Mouse (Mus musculus) testis, adult 2 months (tissue): ENCODE data around the gene Hoxb5. TPM values are rescaled to one million over a fixed set of nuclear protein-coding genes. Genes with fewer than 3 reads are reported as not detected.

Experiments used
- H3K27ac ChIP-seq: fragments of 200-500 bp; 2 replicates; pipeline ENCODE4 v1.5.1; 2012; ENCODE audit warnings: low read depth, low read length; ENCODE audit not compliant: control insufficient read depth, insufficient read depth
- H3K27me3 ChIP-seq: fragments of 200-500 bp; 2 replicates; pipeline ENCODE4 v1.6.1; 2012; ENCODE audit warnings: mild to moderate bottlenecking, low read length, moderate library complexity; ENCODE audit not compliant: control insufficient read depth, insufficient read depth
- H3K36me3 ChIP-seq: fragments of 200-500 bp; 2 replicates; pipeline ENCODE4 v1.6.1; 2012; ENCODE audit warnings: mild to moderate bottlenecking, low read length; ENCODE audit not compliant: control insufficient read depth, insufficient read depth
- H3K4me1 ChIP-seq: fragments of 200-500 bp; 2 replicates; pipeline ENCODE4 v1.6.1; 2012; ENCODE audit warnings: low read length; ENCODE audit not compliant: control insufficient read depth, insufficient read depth
- H3K4me3 ChIP-seq: fragments of 200-500 bp; 2 replicates; pipeline ENCODE4 v1.5.1; 2012; ENCODE audit warnings: low read depth, mild to moderate bottlenecking, low read length, moderate library complexity, mixed read lengths; ENCODE audit not compliant: control insufficient read depth
- CTCF ChIP-seq: fragments of 200-500 bp; IDR thresholded peaks from 2 replicates; pipeline ENCODE4 v1.5.1; 2012; ENCODE audit warnings: low read depth, mild to moderate bottlenecking, inconsistent platforms, low read length, moderate library complexity; ENCODE audit not compliant: control insufficient read depth, insufficient read depth, insufficient replicate concordance
- POLR2A ChIP-seq: fragments of 200-500 bp; IDR thresholded peaks from 2 replicates; pipeline ENCODE4 v1.6.1; 2012; ENCODE audit warnings: low read depth, mild to moderate bottlenecking, inconsistent platforms, low read length, moderate library complexity; ENCODE audit not compliant: control insufficient read depth
- polyA plus RNA-seq: library from polyadenylated mRNA; depleted of rRNA; stranded (reverse); fragments of >200 nt; gene quantifications from 2 replicates; pipeline ENCODE4 v1.2.3, GENCODE M21; 2012

Hoxb5 gene
- polyA plus RNA-seq, 1 experiment, result 0.14 TPM

GRCm38 (mm10) chr11:96343206-96343745 is 40.1 kb downstream of the Hoxb5 start:
- Histone ChIP-seq H3K4me1 (peaks cover 18% of the 10 kb centered on the region), H3K36me3 (no peaks in the 10 kb centered on the region), H3K4me3 (no peak overlapping the region), H3K27ac (no peak overlapping the region), H3K27me3 (peaks cover 22% of the 10 kb centered on the region)
- TF ChIP-seq CTCF (no peak), POLR2A (no peak)

- no peak overlapping the region; the same call in 1 of the 2 replicates for H3K4me3 ChIP-seq
- H3K36me3 ChIP-seq, result no peaks in the 10 kb centered on the region
- H3K27me3 ChIP-seq, result peaks cover 22% of the 10 kb centered on the region
- H3K27ac ChIP-seq, result no peak overlapping the region
- H3K4me1 ChIP-seq, result peaks cover 18% of the 10 kb centered on the region
- TF ChIP-seq POLR2A (no peak), CTCF (no peak)
These were observed 41.1 kb downstream of the Hoxb5 start for GRCm38 (mm10) chr11:96344061-96344877.

GRCm38 (mm10) chr11:96344878-96345159 is 41.7 kb downstream of the Hoxb5 start:
- H3K4me1 ChIP-seq, result peaks cover 19% of the 10 kb centered on the region
- no peaks in the 10 kb centered on the region for H3K36me3 ChIP-seq
- TF ChIP-seq POLR2A (no peak), CTCF (no peak)
- H3K27ac ChIP-seq, result no peak overlapping the region
- H3K27me3 ChIP-seq, result peaks cover 22% of the 10 kb centered on the region
- H3K4me3 ChIP-seq, result no peak overlapping the region

- Histone ChIP-seq H3K27ac (no peak overlapping the region), H3K27me3 (peaks cover 21% of the 10 kb centered on the region), H3K4me1 (peaks cover 20% of the 10 kb centered on the region), H3K36me3 (no peaks in the 10 kb centered on the region), H3K4me3 (peak overlapping the region; percentile 0)
- no peak for TF ChIP-seq POLR2A
- no peak for TF ChIP-seq CTCF
These were observed 42.2 kb downstream of the Hoxb5 start for GRCm38 (mm10) chr11:96345220-96345892.

- no peak overlapping the region for H3K27ac ChIP-seq
These were observed 43.0 kb downstream of the Hoxb5 start for GRCm38 (mm10) chr11:96345893-96346806.

GRCm38 (mm10) chr11:96346916-96347520 is 43.9 kb downstream of the Hoxb5 start:
- Histone ChIP-seq H3K27me3 (peaks cover 15% of the 10 kb centered on the region), H3K4me1 (peaks cover 14% of the 10 kb centered on the region), H3K36me3 (no peaks in the 10 kb centered on the region), H3K4me3 (no peak overlapping the region), H3K27ac (no peak overlapping the region)
- TF ChIP-seq POLR2A (no peak), CTCF (no peak)

More at GRCm38 (mm10) chr11:96345893-96346806, 43.0 kb downstream of the Hoxb5 start:
- peaks cover 18% of the 10 kb centered on the region for H3K27me3 ChIP-seq
- no peaks in the 10 kb centered on the region for H3K36me3 ChIP-seq
- peak overlapping the region; percentile 0 for H3K4me3 ChIP-seq
- H3K4me1 ChIP-seq, result peaks cover 20% of the 10 kb centered on the region
- TF ChIP-seq CTCF (no peak), POLR2A (no peak)
